Mouse (Mus musculus): ENCODE data around the gene Syne1. TPM values are rescaled to one million over a fixed set of nuclear protein-coding genes. Genes with fewer than 3 reads are reported as not detected.

The Syne1 gene
- total and polyA plus RNA-seq, 3 experiments, result 29.0 to 66.6 (median 53.6) TPM

- Histone ChIP-seq H3K27me3 (ENCODE audit: control insufficient read depth, insufficient read depth, low read length) (no peaks in the 10 kb centered on the region), H3K4me3 (no peak overlapping the region), H3K9ac (ENCODE audit: low read depth, low read length) (no peak overlapping the region), H3K36me3 (ENCODE audit: control insufficient read depth, insufficient read depth, low read length) (no peaks in the 10 kb centered on the region; the same call in none of the 2 replicates), H3K79me2 (replicated peaks; ENCODE audit: control insufficient read depth, insufficient read depth, low read length) (no peaks in the 10 kb centered on the region), H3K27ac (no peak overlapping the region), H3K4me1 (ENCODE audit: control insufficient read depth, insufficient read depth, low read length) (no peaks in the 10 kb centered on the region)
- TF ChIP-seq POLR2A (IDR thresholded peaks at IDR 0.05; ENCODE audit: insufficient read depth, low read depth, low read length) (no peak), CTCF (IDR thresholded peaks at IDR 0.05) (no peak), EP300 (IDR thresholded peaks at IDR 0.05; ENCODE audit: insufficient read depth, low read depth, low read length) (no peak)
- intact Hi-C loops (cut with DNase I), result no loop called here
- no peak for DNase-seq
- WGBS, result 68% methylated on average over 9 of the region's 9 CpGs
These were observed 316.4 kb downstream of the Syne1 start for GRCm38 (mm10) chr10:5234721-5235501.

- 88% methylated on average over 8 of the region's 8 CpGs for WGBS
- no peak for DNase-seq
- Histone ChIP-seq H3K36me3 (ENCODE audit: control insufficient read depth, insufficient read depth, low read length) (no peaks in the 10 kb centered on the region; the same call in none of the 2 replicates), H3K27me3 (ENCODE audit: control insufficient read depth, insufficient read depth, low read length) (no peaks in the 10 kb centered on the region), H3K27ac (no peak overlapping the region), H3K4me3 (no peak overlapping the region), H3K79me2 (replicated peaks; ENCODE audit: control insufficient read depth, insufficient read depth, low read length) (no peaks in the 10 kb centered on the region), H3K9ac (ENCODE audit: low read depth, low read length) (no peak overlapping the region), H3K4me1 (ENCODE audit: control insufficient read depth, insufficient read depth, low read length) (no peaks in the 10 kb centered on the region)
- no peak for TF ChIP-seq CTCF (IDR thresholded peaks at IDR 0.05)
- intact Hi-C loops (cut with DNase I), result no loop called here
These were observed 322.2 kb downstream of the Syne1 start for GRCm38 (mm10) chr10:5229129-5229528.

GRCm38 (mm10) chr10:5227395-5228076 is 323.7 kb downstream of the Syne1 start:
- 72% methylated on average over 20 of the region's 20 CpGs for WGBS
- Histone ChIP-seq H3K9ac (ENCODE audit: low read depth, low read length) (no peak overlapping the region), H3K27ac (no peak overlapping the region), H3K4me3 (no peak overlapping the region), H3K27me3 (ENCODE audit: control insufficient read depth, insufficient read depth, low read length) (no peaks in the 10 kb centered on the region), H3K4me1 (ENCODE audit: control insufficient read depth, insufficient read depth, low read length) (no peaks in the 10 kb centered on the region), H3K36me3 (ENCODE audit: control insufficient read depth, insufficient read depth, low read length) (no peaks in the 10 kb centered on the region; the same call in none of the 2 replicates), H3K79me2 (replicated peaks; ENCODE audit: control insufficient read depth, insufficient read depth, low read length) (no peaks in the 10 kb centered on the region)
- TF ChIP-seq CTCF (IDR thresholded peaks at IDR 0.05), result peak; percentile 73
- TF ChIP-seq POLR2A (IDR thresholded peaks at IDR 0.05; ENCODE audit: insufficient read depth, low read depth, low read length), result no peak
- peak; percentile 32 to 45 for DNase-seq
- intact Hi-C loops (cut with DNase I), result no loop called here

- intact Hi-C loops (cut with DNase I), result no loop called here
- Histone ChIP-seq H3K4me1 (ENCODE audit: control insufficient read depth, insufficient read depth, low read length) (no peaks in the 10 kb centered on the region), H3K27ac (no peak overlapping the region), H3K79me2 (replicated peaks; ENCODE audit: control insufficient read depth, insufficient read depth, low read length) (no peaks in the 10 kb centered on the region), H3K27me3 (ENCODE audit: control insufficient read depth, insufficient read depth, low read length) (no peaks in the 10 kb centered on the region), H3K4me3 (no peak overlapping the region), H3K9ac (ENCODE audit: low read depth, low read length) (no peak overlapping the region), H3K36me3 (ENCODE audit: control insufficient read depth, insufficient read depth, low read length) (peaks cover 3% of the 10 kb centered on the region)
- TF ChIP-seq CTCF (IDR thresholded peaks at IDR 0.05) (no peak), POLR2A (IDR thresholded peaks at IDR 0.05; ENCODE audit: insufficient read depth, low read depth, low read length) (no peak), EP300 (IDR thresholded peaks at IDR 0.05; ENCODE audit: insufficient read depth, low read depth, low read length) (no peak)
- WGBS, result 82% methylated on average over 1 of the region's 1 CpGs
- DNase-seq, result no peak
These were observed 335.3 kb downstream of the Syne1 start for GRCm38 (mm10) chr10:5215943-5216342.

GRCm38 (mm10) chr10:5207905-5208641 is 343.2 kb downstream of the Syne1 start:
- no peak overlapping the region for H3K4me3 ChIP-seq
- WGBS, result 17% methylated on average over 7 of the region's 7 CpGs
- peaks cover 6% of the 10 kb centered on the region for H3K4me1 ChIP-seq (ENCODE audit: control insufficient read depth, insufficient read depth, low read length)
- intact Hi-C loops (cut with DNase I), result loop anchor here (1.0 kb wide), 1 partner anchor 12 kb away; no protein-coding TSS in a partner anchor
- H3K79me2 ChIP-seq (replicated peaks; ENCODE audit: control insufficient read depth, insufficient read depth, low read length), result no peaks in the 10 kb centered on the region
- H3K36me3 ChIP-seq (ENCODE audit: control insufficient read depth, insufficient read depth, low read length), result no peaks in the 10 kb centered on the region; the same call in 1 of the 2 replicates
- no peak overlapping the region for H3K9ac ChIP-seq (ENCODE audit: low read depth, low read length)
- H3K27ac ChIP-seq, result peak overlapping the region; percentile 69
- TF ChIP-seq EP300 (IDR thresholded peaks at IDR 0.05; ENCODE audit: insufficient read depth, low read depth, low read length), result 0 out of 2 replicates have a peak, but pooled peaks have one; percentile 48
- no peak for TF ChIP-seq CTCF (IDR thresholded peaks at IDR 0.05)
- 0 out of 2 replicates have a peak, but pooled peaks have one; percentile 5 for TF ChIP-seq POLR2A (IDR thresholded peaks at IDR 0.05; ENCODE audit: insufficient read depth, low read depth, low read length)
- no peaks in the 10 kb centered on the region for H3K27me3 ChIP-seq (ENCODE audit: control insufficient read depth, insufficient read depth, low read length)
- peak; percentile 57 to 75 for DNase-seq
